Mouse (Mus musculus) liver (tissue): ENCODE data around the gene Spats2.
"Not testable (repeated sequence)": the region's sequence is repeated elsewhere in the genome, so short reads cannot be mapped to it uniquely, and the experiment has no call there.

Experiments used
- DNase-seq: peaks from one replicate; pipeline ENCODE4 v3.0.0-alpha.2; 2020; ENCODE audit warnings: mixed read lengths

Gene Spats2

DNA sequence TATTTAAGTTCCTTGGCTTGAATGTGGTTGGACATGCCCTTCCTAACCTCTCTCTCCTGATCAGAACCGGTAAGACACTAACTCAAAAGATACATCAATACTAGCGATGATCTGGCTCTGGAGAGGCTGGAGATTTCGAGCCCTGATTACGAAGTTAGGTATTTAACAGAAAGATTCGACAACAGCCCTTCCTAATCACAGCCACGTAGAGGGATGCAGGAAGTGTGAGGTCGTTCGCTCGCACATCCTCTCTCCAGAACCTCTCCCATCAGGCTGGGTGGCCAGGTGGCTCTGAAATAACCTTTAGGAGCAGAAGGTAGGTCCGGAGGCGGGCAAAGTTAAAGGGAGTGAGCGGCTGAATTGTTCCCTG is at the start of gene Spats2:
Gene Spats2 (plus strand): TSS at position 206 of the 370 bp plus-strand sequence.
- no peak for DNase-seq

- DNase-seq = not testable (repeated sequence)
Observed at GRCm38 (mm10) chr15:99076011-99076410, 49.7 kb upstream of the Spats2 start.

GRCm38 (mm10) chr15:99078181-99078910 is 47.4 kb upstream of the Spats2 start:
- DNase-seq = no peak

DNA sequence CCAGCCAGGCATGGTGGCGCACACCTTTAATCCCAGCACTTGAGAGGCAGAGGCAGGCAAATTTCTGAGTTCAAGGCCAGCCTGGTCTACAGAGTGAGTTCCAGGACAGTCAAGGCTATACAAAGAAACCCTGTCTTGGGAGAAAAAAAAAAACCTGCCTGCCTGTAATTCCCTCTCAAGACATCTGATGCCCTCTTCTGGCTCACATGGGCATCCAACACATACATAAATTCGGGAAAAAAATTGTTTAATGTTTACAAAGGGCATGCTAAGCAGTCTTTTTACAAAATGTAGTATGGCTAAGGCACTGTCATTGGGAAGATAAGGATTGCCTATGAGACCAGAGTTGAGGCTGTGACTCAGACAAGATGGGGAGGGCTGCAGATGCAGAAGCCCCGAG is 45.9 kb upstream of the Spats2 start:
- no peak for DNase-seq

- no peak for DNase-seq
Observed at GRCm38 (mm10) chr15:99082322-99082721, 43.4 kb upstream of the Spats2 start.

- DNase-seq = no peak
Observed at GRCm38 (mm10) chr15:99082840-99083239, 42.9 kb upstream of the Spats2 start.

GRCm38 (mm10) chr15:99083258-99083657 is 42.5 kb upstream of the Spats2 start:
- peak; percentile 50 for DNase-seq

GRCm38 (mm10) chr15:99083867-99084557 is 41.7 kb upstream of the Spats2 start:
- DNase-seq = no peak

DNA sequence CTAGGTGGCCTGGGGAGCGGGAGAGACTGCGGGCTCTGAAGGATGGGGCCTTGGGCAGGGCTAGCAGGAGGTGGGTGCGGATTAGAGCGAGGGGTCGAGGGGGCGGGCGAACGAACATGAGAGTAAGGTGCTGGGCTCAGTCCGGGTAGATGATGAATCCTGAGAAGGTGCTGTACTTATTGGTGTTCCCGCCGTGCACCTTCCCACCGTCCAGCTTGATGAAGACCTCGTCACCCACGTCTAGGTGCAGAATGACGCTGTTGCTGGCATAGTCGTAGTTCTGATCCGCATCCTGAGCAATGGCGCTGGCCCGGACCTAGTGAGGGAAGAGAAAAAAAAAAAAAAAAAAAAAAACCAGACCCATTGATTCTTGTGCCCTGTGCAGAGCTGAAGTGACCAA is 41.1 kb upstream of the Spats2 start:
- no peak for DNase-seq

- no peak for DNase-seq
Observed at GRCm38 (mm10) chr15:99085997-99086396, 39.7 kb upstream of the Spats2 start.

DNA sequence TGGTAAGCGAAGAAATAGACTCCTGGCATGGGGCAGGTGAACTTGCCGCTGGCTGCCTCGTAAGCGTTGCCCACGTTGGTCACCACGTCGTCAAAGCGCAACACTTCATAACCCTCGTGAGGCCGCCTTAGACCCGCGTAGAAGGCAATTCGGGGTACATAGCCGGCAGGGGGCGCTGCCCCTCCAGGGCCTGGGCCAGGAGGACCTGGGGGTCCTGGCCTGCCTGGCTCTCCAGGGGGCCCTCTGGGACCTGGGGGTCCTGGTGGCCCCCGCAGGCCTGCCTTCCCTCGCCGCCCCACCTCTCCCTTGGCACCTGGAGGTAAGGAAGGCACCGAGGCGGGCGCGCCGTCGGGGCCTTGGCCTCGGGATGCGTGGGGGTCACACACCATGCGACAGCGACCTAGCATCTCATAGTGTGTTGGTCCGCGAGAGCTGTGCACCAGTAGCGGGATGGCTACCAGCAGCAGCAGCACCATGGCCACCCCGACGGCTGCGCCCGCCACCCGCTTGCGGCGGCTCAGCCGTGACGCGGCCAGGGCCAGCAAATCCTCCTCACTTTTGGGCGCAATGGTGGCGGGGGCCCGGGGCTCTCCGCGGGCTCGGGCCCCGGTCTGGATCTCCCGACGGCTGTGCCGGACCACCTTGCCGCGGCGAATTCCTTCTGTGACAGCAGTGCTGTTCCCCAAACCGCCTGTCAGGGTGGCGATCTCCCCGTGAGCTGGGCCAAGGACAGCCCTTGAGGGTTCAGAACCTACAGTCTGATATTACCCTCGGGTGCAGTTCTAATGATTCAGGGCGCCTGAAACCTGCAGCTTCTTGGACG is 38.3 kb upstream of the Spats2 start, which contains the start of gene C1ql4:
Gene C1ql4 (minus strand): TSS at position 565 of the 823 bp plus-strand sequence.
- peak; percentile 60 for DNase-seq

- peak; percentile 76 for DNase-seq
Observed at GRCm38 (mm10) chr15:99088292-99088691, 37.4 kb upstream of the Spats2 start.

- no peak for DNase-seq
Observed at GRCm38 (mm10) chr15:99089069-99089468, 36.6 kb upstream of the Spats2 start.

DNA sequence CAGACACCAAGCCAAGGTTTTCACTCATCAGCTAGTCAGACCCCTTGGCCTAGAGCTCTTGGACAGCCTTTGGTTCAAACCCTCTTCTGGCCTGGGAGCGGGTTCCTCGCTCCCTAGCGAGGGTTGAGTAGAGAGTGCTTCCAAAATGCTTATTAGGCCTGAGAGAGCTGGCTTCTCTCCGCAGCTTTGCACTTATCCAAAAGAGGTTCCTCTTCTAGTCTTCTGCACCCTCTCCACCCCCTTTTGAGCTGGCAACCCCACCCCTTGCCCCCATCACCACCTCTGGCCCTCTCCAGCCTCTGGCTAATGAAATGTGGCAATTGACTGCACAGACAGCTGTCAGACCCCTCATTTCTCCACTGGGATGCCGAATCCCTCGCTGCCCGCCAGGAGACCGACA is 32.8 kb upstream of the Spats2 start, which contains the start of gene Dnajc22:
Gene Dnajc22 (plus strand): TSS at position 301 of the 400 bp plus-strand sequence.
- no peak for DNase-seq

DNA sequence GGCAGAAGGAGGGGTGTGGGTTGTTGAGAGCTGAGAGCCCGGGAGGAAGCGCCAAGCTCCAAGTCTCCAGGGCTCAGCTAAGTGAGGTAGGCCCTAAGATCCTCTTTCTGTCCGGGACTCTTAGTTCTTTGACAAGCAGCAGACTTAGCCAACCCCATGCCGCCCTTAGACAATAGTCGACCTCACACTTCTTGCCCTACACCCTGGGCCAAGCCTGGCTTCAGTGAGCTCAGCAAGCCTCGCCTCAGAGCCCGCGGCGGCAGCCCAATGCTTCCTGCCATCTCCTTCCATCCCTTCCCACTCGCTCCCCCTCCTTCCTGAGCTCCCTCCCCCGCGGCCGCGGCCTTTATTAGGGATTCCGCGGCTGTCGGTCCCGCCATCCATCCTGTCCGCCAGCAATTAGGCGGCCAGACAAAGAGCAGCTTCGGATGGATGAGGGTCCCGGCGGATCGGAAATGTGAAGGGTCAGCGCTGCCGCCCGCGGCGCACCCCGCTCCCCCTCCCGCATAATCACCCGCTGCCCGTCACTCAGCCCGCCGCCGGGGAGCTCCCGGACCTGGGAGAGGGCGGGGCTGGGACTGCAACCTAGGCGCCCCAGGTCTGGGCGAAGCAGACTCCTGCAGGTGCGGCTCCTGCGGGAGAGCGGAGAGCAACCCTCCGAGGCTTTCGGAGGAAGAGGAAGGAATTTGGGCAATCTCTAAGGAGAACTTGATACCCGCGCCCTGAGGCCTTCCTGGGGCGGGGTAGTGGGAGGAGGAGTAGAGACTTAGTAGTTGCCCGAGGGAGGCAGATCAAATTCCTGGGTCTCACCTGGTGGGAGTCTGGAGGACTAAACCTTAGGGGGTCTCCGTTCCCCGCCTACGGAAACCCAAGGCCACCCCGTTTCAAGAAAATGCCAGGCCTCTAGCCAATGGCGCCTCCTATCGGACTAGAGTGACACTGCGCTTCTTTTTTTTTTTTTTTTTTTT is 32.1 kb upstream of the Spats2 start:
- DNase-seq = peak; percentile 36

DNA sequence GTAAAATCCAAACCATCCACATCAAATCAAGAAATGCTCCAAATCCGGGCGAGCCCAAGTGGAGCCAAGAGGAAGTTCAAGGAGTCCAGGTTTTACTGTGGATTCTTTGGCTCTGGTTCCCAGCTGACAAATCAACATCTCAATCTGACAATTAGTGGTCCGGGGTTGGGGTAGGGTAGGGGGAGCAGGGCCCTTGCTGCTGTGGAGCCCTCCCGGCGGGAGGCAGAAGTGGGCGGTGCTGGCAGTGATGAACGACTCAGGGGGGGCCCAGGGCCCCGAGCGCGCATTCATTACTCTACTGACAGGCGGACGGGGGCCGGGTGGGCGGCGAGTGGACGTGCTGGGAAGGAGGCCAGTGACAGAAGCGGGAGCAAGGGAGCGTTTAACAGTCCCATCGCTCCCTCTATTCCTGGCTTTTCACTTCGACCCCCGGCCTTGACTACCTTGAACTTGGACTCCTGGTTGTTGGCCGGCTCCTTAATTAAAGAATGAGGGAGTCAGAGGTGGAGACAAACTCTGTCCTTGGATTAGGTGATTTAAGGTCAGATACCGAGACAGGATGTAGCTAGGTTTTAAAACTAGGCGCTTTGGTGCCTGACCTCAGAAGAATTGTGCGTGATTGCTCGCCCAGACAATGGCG is 31.0 kb upstream of the Spats2 start:
- no peak for DNase-seq

- no peak for DNase-seq
Observed at GRCm38 (mm10) chr15:99095356-99095755, 30.4 kb upstream of the Spats2 start.

DNA sequence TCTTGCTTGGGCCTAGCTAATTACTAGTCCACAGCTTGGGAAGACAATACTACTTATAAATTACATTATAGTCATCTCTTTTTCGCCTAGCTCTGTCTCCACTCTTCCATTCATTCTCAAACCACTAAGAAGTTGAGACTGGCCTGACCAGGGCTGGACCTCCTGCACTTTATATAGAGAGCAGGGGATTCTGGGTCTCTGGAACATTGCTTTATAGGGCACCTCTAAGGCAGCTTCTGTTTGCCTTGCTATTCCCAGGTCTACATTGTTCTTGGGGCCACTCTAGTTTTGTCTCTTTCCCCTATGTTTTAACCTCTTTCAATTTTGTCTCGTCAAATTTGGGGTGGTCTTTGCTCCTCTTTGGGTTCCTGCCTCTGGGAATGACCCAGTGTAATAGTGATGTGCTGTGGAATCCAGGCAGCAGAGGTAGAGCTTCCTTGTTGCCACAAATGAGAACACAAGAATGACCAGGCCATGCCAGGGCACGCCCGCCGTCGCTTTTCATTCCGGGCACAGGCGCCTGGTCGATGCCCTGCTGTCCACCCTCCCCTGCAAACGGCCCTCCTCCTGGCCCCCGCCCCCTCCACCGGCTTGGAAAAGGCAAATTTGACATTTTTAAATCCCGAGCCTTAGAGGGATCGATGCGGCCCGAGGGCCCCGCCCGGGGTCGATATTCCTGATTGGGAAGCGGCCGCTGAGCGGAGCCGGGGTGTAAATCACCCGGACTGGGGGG is 29.5 kb upstream of the Spats2 start:
- no peak for DNase-seq

DNA sequence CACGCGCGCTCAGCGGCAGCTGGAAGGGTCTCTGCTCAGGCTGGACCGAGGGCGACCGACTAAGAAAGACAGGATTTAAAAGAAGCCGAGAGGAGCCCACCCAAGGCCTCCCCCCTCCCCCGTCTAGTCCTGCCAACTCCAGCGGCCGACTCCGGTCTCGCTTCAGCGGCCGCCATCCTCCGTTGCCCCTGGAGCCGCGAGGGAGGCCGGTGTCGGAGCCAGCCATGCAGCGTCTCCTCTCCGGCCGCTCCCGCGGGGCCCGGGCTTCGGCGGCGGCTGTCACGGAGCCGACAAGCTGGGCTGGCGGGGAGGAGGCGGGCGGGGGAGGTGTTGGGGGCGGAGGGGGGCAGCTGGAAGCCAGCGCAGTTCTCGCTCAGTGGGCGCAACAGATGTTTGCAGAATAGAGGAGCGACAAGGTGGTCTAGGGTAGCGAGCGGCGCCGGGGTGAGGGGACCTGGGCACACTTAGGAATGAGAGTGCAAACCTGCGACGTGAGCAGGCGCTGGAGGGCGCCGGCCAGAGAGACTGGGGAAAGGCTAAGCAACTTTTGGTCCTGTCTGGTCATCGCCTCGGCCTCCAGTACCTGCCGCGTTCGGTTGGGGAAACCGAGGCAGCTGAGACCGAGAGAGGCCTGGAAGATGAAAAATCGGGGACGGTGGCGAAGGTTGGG is 28.8 kb upstream of the Spats2 start:
- DNase-seq = no peak

- no peak for DNase-seq
Observed at GRCm38 (mm10) chr15:99097840-99098492, 27.8 kb upstream of the Spats2 start.
